Mouse (Mus musculus) midbrain, embryonic 14.5 days (tissue): ENCODE measurements around the gene Tpra1. TPM values are rescaled to one million over a fixed set of nuclear protein-coding genes. Genes with fewer than 3 reads are reported as not detected.

Experiments used
- ATAC-seq: fragments of 200-750 bp; cut with Nextera tagmentation; 2 replicates; pipeline ENCODE4 v1.8.0; 2017; ENCODE audit warnings: moderate number of reproducible peaks, moderate library complexity; ENCODE audit not compliant: low FRiP score, low TSS enrichment
- DNase-seq: peaks from one replicate; pipeline ENCODE4 v3.0.0-alpha.2; 2015
- H3K27ac ChIP-seq: fragments of 300-500 bp; sonication (generic); replicated peaks from 2 replicates; pipeline ENCODE4 v1.5.1; 2014; ENCODE audit warnings: mild to moderate bottlenecking, low read depth, low read length, moderate library complexity
- H3K27me3 ChIP-seq: fragments of 300-500 bp; sonication (generic); 2 replicates; pipeline ENCODE4 v1.6.1; 2014; ENCODE audit warnings: low read length, control low read depth, mixed read lengths; ENCODE audit not compliant: control insufficient read depth, insufficient read depth
- H3K36me3 ChIP-seq: fragments of 300-500 bp; sonication (generic); 2 replicates; pipeline ENCODE4 v1.6.1; 2014; ENCODE audit warnings: low read length, control low read depth; ENCODE audit not compliant: control insufficient read depth, insufficient read depth
- H3K4me1 ChIP-seq: fragments of 300-500 bp; sonication (generic); 2 replicates; pipeline ENCODE4 v1.6.1; 2014; ENCODE audit warnings: mild to moderate bottlenecking, antibody characterized with exemption, low read length, control low read depth; ENCODE audit not compliant: control insufficient read depth, insufficient read depth
- H3K4me2 ChIP-seq: fragments of 300-500 bp; sonication (generic); 2 replicates; pipeline ENCODE4 v1.6.1; 2014; ENCODE audit warnings: mild to moderate bottlenecking, low read length, moderate library complexity
- H3K4me3 ChIP-seq: fragments of 300-500 bp; sonication (generic); replicated peaks from 2 replicates; pipeline ENCODE4 v1.5.1; 2014; ENCODE audit warnings: low read depth, low read length
- H3K9ac ChIP-seq: fragments of 300-500 bp; sonication (generic); replicated peaks from 2 replicates; pipeline ENCODE4 v1.6.1; 2014; ENCODE audit warnings: mild to moderate bottlenecking, low read length, moderate library complexity
- H3K9me3 ChIP-seq: fragments of 300-500 bp; sonication (generic); 2 replicates; pipeline ENCODE4 v1.6.1; 2016; ENCODE audit warnings: low read length, control low read depth, mixed read lengths; ENCODE audit not compliant: control insufficient read depth
- WGBS: fragments of 180-500 bp; shearing (Covaris S2); extraction: QIAGEN DNeasy Blood & Tissue Kit; methylation state at CpG from one replicate; pipeline ENCODE4 v1.1.7; 2014; 5-methylcytosine and 5-hydroxymethylcytosine counted together
- polyA plus RNA-seq: library from polyadenylated mRNA; unstranded; fragments of >200 nt; fragmentation: Nextera tagmentation; extraction: Ambion mirVana; gene quantifications from 2 replicates; pipeline ENCODE4 v1.2.1, GENCODE M21; 2014

Tpra1 gene
- polyA plus RNA-seq, 1 experiment from 2014 or later = 50.0 TPM

- Histone ChIP-seq H3K4me2 (no peak overlapping the region), H3K4me3 (no peak overlapping the region), H3K36me3 (peaks cover 11% of the 10 kb centered on the region), H3K9ac (no peak overlapping the region), H3K9me3 (no peaks in the 10 kb centered on the region), H3K27me3 (no peaks in the 10 kb centered on the region), H3K4me1 (peaks cover 36% of the 10 kb centered on the region), H3K27ac (no peak overlapping the region)
- no peak for DNase-seq
- no peak for ATAC-seq
- 43% methylated on average over 4 of the region's 4 CpGs for WGBS
Measured at GRCm38 (mm10) chr6:88870594-88870993, 31.5 kb upstream of the Tpra1 start.

- ATAC-seq = no peak; the same call in 1 of the 2 replicates
- no peaks in the 10 kb centered on the region for H3K27me3 ChIP-seq
- H3K4me2 ChIP-seq = peak overlapping the region; percentile 93
- H3K27ac ChIP-seq = peak overlapping the region; percentile 95; the same call in 1 of the 2 replicates
- H3K36me3 ChIP-seq = peaks cover 8% of the 10 kb centered on the region
- WGBS = 25% methylated on average over 8 of the region's 8 CpGs
- H3K4me1 ChIP-seq = peaks cover 36% of the 10 kb centered on the region
- DNase-seq = peak; percentile 81
- peak overlapping the region; percentile 19; the same call in 1 of the 2 replicates for H3K4me3 ChIP-seq
- H3K9ac ChIP-seq = no peak overlapping the region
- H3K9me3 ChIP-seq = no peaks in the 10 kb centered on the region
Measured at GRCm38 (mm10) chr6:88871546-88871945, 30.5 kb upstream of the Tpra1 start.

DNA sequence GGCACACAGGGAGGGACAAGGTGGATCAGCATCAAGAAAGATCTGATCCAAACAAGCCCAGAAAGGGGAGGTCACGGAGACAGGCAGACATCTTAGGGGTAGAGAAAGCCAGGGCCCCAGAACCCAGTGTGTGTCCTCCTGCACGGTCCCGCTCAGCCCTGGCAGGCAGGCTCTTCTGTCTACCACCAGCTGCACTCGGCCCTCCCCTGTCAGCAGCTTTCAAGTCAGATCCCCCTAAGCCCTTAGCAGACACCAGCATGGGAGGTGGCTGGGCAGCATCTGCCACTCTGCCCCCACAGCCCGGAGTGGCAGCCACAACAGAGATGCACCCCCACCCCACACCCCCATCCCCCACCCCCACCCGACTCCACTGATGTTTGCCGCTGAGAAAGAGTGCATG lies 29.2 kb upstream of the Tpra1 start:
- peak overlapping the region; percentile 95 for H3K27ac ChIP-seq
- ATAC-seq (peak; percentile 54), DNase-seq (peak; percentile 62)
- H3K4me3 ChIP-seq = peak overlapping the region; percentile 82
- H3K36me3 ChIP-seq = no peaks in the 10 kb centered on the region; the same call in 1 of the 2 replicates
- no peaks in the 10 kb centered on the region for H3K9me3 ChIP-seq
- WGBS = 7% methylated on average over 7 of the region's 7 CpGs
- peaks cover 36% of the 10 kb centered on the region for H3K4me1 ChIP-seq
- peak overlapping the region; percentile 97 for H3K9ac ChIP-seq
- no peaks in the 10 kb centered on the region for H3K27me3 ChIP-seq
- peak overlapping the region; percentile 93 for H3K4me2 ChIP-seq

DNA sequence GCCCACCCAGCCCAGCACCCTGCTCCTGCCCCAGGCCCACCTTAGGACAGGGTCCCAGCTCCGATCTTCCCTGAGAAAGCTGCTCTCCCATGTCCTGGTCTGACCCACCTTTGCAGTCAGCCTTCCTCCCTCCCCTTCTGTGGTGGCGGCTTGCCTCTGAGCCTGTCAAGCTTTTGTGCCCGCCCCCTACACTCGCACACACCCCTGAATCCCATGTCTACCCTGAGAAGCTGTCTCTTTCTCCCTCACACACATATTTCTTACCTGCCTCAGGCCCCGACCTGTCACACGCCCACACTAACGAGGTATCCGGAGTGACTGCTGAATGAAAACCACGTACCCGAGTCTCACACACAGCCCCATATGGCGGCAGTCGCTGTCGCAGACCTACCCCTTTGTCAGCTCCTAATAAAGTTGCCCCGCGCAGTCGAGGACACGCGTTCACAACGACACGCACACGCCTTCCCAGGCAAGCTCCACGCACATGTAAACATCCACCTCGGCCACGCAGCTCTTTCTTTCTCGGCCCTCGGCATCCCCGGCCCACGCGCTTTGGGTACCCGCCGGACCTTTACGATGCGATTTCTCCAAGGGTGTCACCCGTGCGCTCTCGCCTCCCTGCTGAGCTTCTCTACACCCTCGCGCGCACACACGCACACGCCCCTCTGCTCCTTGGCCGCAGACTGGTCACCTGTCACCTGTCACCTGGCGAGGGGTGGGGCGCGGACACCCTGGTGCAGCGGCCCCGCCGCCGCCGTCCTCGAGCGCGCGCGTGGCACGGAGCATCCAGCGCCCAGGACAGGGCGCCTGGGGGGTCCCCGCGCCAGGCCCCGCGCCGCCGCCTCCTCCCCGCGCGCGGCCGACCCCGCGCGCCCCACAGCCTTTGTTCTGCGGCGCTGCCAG lies 27.8 kb upstream of the Tpra1 start:
- peak overlapping the region; percentile 93 for H3K4me2 ChIP-seq
- H3K9me3 ChIP-seq = no peaks in the 10 kb centered on the region
- H3K9ac ChIP-seq = peak overlapping the region; percentile 97
- peak overlapping the region; percentile 95 for H3K27ac ChIP-seq
- DNase-seq (peak; percentile 75), ATAC-seq (peak; percentile 64)
- H3K36me3 ChIP-seq = no peaks in the 10 kb centered on the region
- WGBS = 1% methylated on average over 71 of the region's 74 CpGs
- H3K4me3 ChIP-seq = peak overlapping the region; percentile 82
- peaks cover 36% of the 10 kb centered on the region for H3K4me1 ChIP-seq
- H3K27me3 ChIP-seq = no peaks in the 10 kb centered on the region

DNA sequence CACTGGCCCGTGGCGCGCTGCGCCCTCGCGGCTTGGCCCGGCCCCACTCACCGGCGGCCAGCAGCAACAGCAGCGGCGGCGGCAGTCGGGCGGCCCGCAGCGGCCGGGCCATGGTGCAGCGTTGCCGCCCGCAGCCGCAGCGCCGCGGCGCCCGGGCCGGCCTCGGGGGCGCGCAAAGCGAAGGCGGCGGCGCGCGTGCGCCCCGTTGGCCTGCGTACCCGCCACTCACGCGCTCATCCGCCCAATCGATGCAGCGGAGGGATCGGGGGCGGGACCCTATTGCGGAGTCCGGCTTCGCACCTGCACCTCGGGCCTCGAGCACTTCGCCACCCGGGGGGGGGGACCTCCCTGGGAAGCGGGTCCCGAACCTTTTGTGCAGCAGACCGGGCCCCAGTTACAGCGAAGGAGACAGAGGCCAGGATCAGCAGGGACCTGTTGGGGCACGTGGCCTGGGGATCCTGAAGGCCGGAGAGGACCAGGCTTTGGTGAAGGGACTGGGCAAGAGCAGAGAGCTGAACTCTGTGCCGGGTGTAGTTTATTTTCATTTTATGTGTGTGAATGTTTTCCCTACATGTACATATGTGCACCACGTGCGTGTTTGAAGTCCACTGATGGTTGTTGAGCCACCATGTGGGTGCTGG lies 27.1 kb upstream of the Tpra1 start, which contains the start of gene Podxl2:
Podxl2 (minus strand) TSS at position 177 of the 641 bp plus-strand sequence.
- peak within 1 kb of the TSS; percentile 95 for H3K27ac ChIP-seq
- WGBS = 6% methylated on average over 52 of the region's 63 CpGs
- no peaks in the 10 kb centered on the region for H3K27me3 ChIP-seq
- H3K4me2 ChIP-seq = peak within 1 kb of the TSS; percentile 93
- ATAC-seq = peak; percentile 74
- peak; percentile 95 for DNase-seq
- no peaks in the 10 kb centered on the region for H3K9me3 ChIP-seq
- peaks cover 36% of the 10 kb centered on the region for H3K4me1 ChIP-seq
- no peaks in the 10 kb centered on the region for H3K36me3 ChIP-seq
- H3K4me3 ChIP-seq = peak within 1 kb of the TSS; percentile 82
- H3K9ac ChIP-seq = peak within 1 kb of the TSS; percentile 97

DNA sequence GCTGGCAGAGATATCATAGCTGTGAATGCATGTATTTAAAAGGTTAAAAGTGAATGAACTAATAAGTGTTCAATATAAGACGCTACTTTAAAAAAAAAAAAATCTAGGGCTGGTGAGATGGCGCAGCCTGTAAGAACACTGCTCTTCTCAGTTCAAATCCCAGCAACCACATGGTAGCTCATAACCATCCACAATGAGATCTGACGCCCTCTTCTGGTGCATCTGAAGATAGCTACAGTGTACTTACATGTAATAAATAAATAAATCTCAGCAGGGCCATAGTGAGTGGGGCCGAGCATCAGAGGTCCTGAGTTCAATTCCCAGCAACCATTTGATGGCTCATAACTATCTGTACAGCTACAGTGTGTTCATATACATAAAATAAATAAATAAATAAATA lies 22.6 kb upstream of the Tpra1 start:
- Histone ChIP-seq H3K27ac (no peak overlapping the region), H3K27me3 (no peaks in the 10 kb centered on the region), H3K36me3 (peaks cover 10% of the 10 kb centered on the region), H3K4me3 (no peak overlapping the region), H3K4me1 (0 out of 2 replicates have a peak, but pooled peaks cover 2% of the 10 kb centered on the region), H3K9me3 (no peaks in the 10 kb centered on the region), H3K4me2 (no peak overlapping the region), H3K9ac (no peak overlapping the region)
- WGBS = 69% methylated on average over 4 of the region's 4 CpGs
- DNase-seq = no peak
- no peak for ATAC-seq

GRCm38 (mm10) chr6:88881334-88881733 lies 20.7 kb upstream of the Tpra1 start:
- DNase-seq = no peak
- ATAC-seq = no peak
- 22% methylated on average over 7 of the region's 7 CpGs for WGBS

GRCm38 (mm10) chr6:88884195-88884594 lies 17.9 kb upstream of the Tpra1 start:
- Histone ChIP-seq H3K4me1 (no peaks in the 10 kb centered on the region), H3K4me2 (no peak overlapping the region), H3K4me3 (no peak overlapping the region), H3K27me3 (no peaks in the 10 kb centered on the region), H3K36me3 (peaks cover 37% of the 10 kb centered on the region), H3K9ac (no peak overlapping the region), H3K9me3 (no peaks in the 10 kb centered on the region), H3K27ac (no peak overlapping the region)
- DNase-seq (no peak), ATAC-seq (no peak)
- WGBS = 95% methylated on average over 10 of the region's 10 CpGs

More at GRCm38 (mm10) chr6:88881334-88881733, 20.7 kb upstream of the Tpra1 start:
- no peak overlapping the region for H3K9ac ChIP-seq
- peaks cover 16% of the 10 kb centered on the region for H3K36me3 ChIP-seq
- H3K9me3 ChIP-seq = no peaks in the 10 kb centered on the region
- no peak overlapping the region for H3K4me2 ChIP-seq
- H3K4me1 ChIP-seq = no peaks in the 10 kb centered on the region
- H3K27me3 ChIP-seq = no peaks in the 10 kb centered on the region
- peak overlapping the region; percentile 49 for H3K27ac ChIP-seq
- no peak overlapping the region for H3K4me3 ChIP-seq
